Mouse (Mus musculus): ENCODE results near the gene Olfr279.

DNA sequence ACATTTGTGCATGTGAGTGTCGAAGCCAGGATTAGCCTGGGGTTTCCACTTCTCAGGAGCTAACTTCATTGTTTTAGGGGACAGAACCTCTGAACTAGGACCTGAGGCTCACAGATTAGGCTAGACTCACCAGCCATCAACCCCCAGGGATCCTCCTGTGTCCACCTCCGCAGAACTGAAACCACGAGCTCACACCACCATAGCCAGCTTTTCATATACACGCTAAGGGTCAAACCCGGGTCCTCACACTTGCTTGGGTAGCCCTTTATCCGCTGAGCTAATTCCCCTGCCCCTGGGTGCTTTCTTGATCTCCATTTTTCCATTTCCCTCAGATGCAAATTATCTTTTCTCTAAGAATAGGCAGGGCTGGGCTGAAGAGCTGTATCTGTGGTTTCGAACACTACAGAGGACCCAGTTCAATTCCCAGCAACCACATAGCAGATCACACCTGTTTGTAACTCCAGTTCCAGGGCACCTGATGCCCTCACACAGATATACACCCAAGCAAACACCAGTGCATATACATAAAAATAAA, 12.6 kb upstream of the Olfr279 start:
- TF ChIP-seq CTCF (IDR thresholded peaks at IDR 0.05; ENCODE audit: low read depth) (no peak), EP300 (IDR thresholded peaks at IDR 0.05; ENCODE audit: low read depth) (no peak)

Measured in liver, postnatal 0 days (tissue).